Mouse (Mus musculus) CH12.LX (cell line): ENCODE data around the gene Orai1.

Experiments used
- CTCF ChIP-seq, 2 experiments: IDR thresholded peaks in 1 of 2; conservative IDR thresholded peaks in 1 of 2; 2 replicates each; pipeline ENCODE4 v1.5.1; 2011 to 2012; ENCODE audit warnings: low read depth in 2 of 2, low read length in 2 of 2, improper control_type of control experiment in 1 of 2, inconsistent platforms in 1 of 2, mild to moderate bottlenecking in 1 of 2, moderate library complexity in 1 of 2
- EP300 ChIP-seq: IDR thresholded peaks from 2 replicates; pipeline ENCODE4 v1.6.1; 2011; ENCODE audit warnings: low read length, improper control_type of control experiment
- NRF1 ChIP-seq: IDR thresholded peaks from 2 replicates; pipeline ENCODE4 v1.6.1; 2014; ENCODE audit warnings: low read depth, mild to moderate bottlenecking, inconsistent platforms, low read length, improper control_type of control experiment, moderate library complexity
- POLR2A ChIP-seq: IDR thresholded peaks from 2 replicates; pipeline ENCODE4 v1.6.1; 2011; ENCODE audit warnings: low read depth, mild to moderate bottlenecking, improper control_type of control experiment, low read length
- POLR2AphosphoS2 ChIP-seq: IDR thresholded peaks from 2 replicates; pipeline ENCODE4 v1.6.1; 2011; ENCODE audit warnings: low read depth, low read length, improper control_type of control experiment
- SMC3 ChIP-seq: IDR thresholded peaks from 2 replicates; pipeline ENCODE4 v1.6.1; 2011; ENCODE audit warnings: low read depth, low read length, improper control_type of control experiment
- ZC3H11A ChIP-seq: IDR thresholded peaks from 2 replicates; pipeline ENCODE4 v1.6.1; 2012; ENCODE audit warnings: low read depth, mild to moderate bottlenecking, inconsistent platforms, low read length, improper control_type of control experiment
- ZKSCAN1 ChIP-seq: IDR thresholded peaks from 2 replicates; pipeline ENCODE4 v1.6.1; 2012; ENCODE audit warnings: low read depth, inconsistent platforms, low read length, improper control_type of control experiment, borderline replicate concordance

- TF ChIP-seq POLR2AphosphoS2 (no peak), NRF1 (no peak), CTCF (conservative IDR thresholded peaks at IDR 0.05 in 1 of 2, IDR thresholded peaks at IDR 0.05 in 1 of 2; ENCODE audit: low read depth in 2 of 2, low read length in 2 of 2) (no peak), EP300 (no peak), ZC3H11A (no peak), POLR2A (no peak), ZKSCAN1 (no peak), SMC3 (no peak)
These were observed 36.0 kb downstream of the Orai1 start for GRCm38 (mm10) chr5:123050918-123051317.
